Mouse (Mus musculus) lung, adult 2 months (tissue): ENCODE measurements around the gene Megf8. TPM values are rescaled to one million over a fixed set of nuclear protein-coding genes. Genes with fewer than 3 reads are reported as not detected.

Experiments used
- DNase-seq: peaks from one replicate; pipeline ENCODE4 v3.0.0; 2022
- H3K4me1 ChIP-seq: fragments of 200-500 bp; 2 replicates; pipeline ENCODE4 v1.6.1; 2011; ENCODE audit warnings: low read length; ENCODE audit not compliant: control insufficient read depth, insufficient read depth
- H3K4me3 ChIP-seq: fragments of 200-500 bp; replicated peaks from 2 replicates; pipeline ENCODE3; 2011; ENCODE audit warnings: low read depth, mild to moderate bottlenecking, control low read depth, low read length; ENCODE audit errors: extremely low read depth
- CTCF ChIP-seq: fragments of 200-500 bp; IDR thresholded peaks from 2 replicates; pipeline ENCODE4 v1.5.1; 2011; ENCODE audit warnings: mild to moderate bottlenecking, low read length, control low read depth; ENCODE audit not compliant: insufficient read depth
- POLR2A ChIP-seq: fragments of 200-500 bp; IDR thresholded peaks from 2 replicates; pipeline ENCODE4 v1.6.1; 2011; ENCODE audit warnings: low read depth, mild to moderate bottlenecking, control low read depth, low read length, borderline replicate concordance; ENCODE audit errors: extremely low read depth
- WGBS: fragments of 180-500 bp; shearing (Covaris S2); methylation state at CpG from one replicate; pipeline ENCODE4 v1.1.7; 2018; 5-methylcytosine and 5-hydroxymethylcytosine counted together
- polyA plus RNA-seq: library from polyadenylated mRNA; depleted of rRNA; stranded (reverse); fragments of >200 nt; gene quantifications from 2 replicates; pipeline ENCODE4 v1.2.3, GENCODE M21; 2012

Megf8 gene
- polyA plus RNA-seq, 1 experiment, result 46.8 TPM

DNA sequence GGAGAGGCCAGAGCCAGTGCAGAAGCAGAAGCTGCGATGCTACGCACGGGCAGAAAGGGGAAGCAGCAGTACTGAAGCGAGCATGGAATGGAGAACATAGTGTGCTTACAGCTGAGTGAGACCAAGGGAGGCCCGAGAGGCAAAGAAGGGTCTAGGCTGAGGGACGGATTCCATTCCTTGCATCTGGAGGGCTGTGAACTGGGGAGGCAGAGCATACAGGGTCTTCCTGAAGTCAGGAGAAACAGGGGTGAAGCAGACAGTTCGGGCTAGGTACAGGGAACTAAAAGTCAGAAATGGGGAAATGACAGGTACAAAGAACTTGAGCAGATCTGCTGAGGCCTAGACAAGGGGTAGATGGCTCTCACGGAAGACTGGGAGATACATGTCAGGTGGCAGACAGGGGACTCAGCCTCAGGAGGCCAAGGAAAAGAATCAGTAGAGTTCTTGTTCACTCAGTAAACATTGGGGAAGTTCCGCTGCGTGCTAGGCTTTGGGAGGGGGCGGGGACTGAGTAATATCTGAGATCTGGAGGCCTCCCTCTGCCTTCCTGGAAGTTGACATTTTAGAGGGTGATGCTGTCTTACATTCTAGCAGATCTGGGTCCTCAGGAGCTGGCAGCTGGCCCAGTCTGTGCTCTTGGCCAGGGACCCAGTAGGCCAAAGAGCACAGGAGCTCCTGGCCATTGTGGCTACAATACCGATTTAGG is 69.0 kb downstream of the Megf8 start:
- peaks cover 24% of the 10 kb centered on the region for H3K4me1 ChIP-seq
- H3K4me3 ChIP-seq, result no peak overlapping the region
- TF ChIP-seq CTCF (no peak), POLR2A (peak; percentile 31; the same call in 1 of the 2 replicates)
- 35% methylated on average over 12 of the region's 12 CpGs for WGBS
- DNase-seq, result peak; percentile 80

DNA sequence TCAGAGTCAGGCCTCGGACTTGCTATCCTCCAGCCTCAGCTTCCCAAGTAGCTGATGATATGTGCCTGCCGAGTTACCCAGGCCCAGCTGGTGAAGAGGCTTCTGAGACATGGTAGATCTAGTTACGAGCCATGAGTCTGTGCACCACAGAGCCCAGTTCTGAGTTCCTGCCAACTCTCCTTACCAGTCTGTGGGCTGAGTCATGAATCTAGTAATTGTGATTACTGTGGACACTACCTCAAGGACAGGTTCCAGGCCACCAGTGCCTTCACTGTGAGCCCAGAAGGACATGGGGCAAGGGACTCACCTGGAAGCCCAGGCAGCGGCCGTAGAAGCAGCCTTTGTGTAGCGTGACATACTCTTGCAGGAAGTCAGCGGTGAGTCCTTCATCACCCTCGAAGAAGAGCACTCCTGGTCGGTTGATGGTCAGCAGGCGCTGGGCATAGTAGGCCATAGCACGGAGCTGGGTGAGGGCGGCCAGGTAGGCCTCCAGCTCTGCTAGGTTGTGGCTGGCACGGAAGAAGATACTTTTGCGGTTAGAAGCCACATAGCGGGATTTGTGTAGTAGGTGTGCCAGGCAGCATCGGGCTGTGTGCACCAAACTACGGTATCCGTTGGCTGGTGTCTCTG is 71.0 kb downstream of the Megf8 start:
- no peak overlapping the region for H3K4me3 ChIP-seq
- WGBS, result 85% methylated on average over 18 of the region's 18 CpGs
- no peak for TF ChIP-seq CTCF
- TF ChIP-seq POLR2A, result no peak
- DNase-seq, result no peak
- peaks cover 26% of the 10 kb centered on the region for H3K4me1 ChIP-seq

DNA sequence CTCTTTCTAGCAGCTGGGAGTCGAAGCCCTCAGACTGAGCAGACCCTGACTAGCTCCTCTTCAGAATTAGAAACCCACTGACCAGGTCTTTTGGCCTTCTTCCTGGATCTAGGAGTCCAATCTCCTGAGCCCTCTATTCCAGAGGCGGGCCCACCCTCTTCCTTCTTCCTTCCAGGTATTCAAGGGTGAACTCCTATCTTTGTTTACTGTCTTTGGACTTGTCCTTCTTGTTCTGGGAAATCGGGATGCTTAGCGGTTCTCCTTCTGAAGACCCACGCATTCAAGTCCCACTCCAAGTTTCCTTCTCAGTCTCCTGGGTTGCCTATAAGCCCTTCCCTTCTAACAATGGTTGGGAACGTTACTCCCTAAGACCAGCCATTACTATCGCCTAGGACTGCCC is 72.0 kb downstream of the Megf8 start:
- TF ChIP-seq CTCF (no peak), POLR2A (no peak)
- DNase-seq, result no peak
- whole genome bisulfite sequencing, result 59% methylated on average over 7 of the region's 7 CpGs
- H3K4me1 ChIP-seq, result peaks cover 32% of the 10 kb centered on the region
- no peak overlapping the region for H3K4me3 ChIP-seq

DNA sequence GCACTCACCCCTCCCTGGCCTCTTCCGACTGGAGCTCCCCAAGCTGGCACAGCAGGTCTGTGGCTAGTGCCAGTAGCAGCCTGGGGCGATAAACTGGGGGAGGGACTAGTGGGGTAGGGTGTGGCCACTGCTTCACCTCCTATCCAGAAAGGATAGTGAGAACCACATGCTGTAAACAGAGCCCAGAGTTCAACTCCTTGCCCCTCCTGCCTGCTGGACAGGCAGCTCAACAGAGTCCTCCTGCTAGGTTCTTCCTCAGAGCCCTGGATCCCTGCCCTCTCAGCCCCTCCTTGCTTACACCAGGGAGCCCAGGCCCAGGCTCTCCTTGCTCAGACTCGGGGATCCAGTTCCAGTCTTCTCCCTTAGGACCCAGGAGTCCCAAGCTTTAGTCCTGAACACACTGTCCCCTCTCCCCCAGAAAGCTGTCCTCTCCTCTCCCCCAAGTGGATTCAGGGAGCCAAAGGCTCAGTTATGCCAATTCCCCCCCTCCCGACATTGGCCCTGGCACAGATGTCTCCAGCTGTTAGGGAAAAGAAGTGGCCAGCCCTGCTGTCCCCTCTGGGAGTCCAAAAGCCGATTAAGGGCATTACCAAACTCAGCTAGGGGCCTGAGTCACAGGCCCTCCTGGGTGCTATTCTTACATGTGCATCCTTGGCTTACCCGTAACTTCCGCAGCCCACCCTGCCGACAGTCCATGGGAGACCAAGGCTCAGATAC is 73.2 kb downstream of the Megf8 start:
- TF ChIP-seq POLR2A, result peak; percentile 46; the same call in 1 of the 2 replicates
- TF ChIP-seq CTCF, result no peak
- WGBS, result 34% methylated on average over 8 of the region's 8 CpGs
- peaks cover 36% of the 10 kb centered on the region for H3K4me1 ChIP-seq

DNA sequence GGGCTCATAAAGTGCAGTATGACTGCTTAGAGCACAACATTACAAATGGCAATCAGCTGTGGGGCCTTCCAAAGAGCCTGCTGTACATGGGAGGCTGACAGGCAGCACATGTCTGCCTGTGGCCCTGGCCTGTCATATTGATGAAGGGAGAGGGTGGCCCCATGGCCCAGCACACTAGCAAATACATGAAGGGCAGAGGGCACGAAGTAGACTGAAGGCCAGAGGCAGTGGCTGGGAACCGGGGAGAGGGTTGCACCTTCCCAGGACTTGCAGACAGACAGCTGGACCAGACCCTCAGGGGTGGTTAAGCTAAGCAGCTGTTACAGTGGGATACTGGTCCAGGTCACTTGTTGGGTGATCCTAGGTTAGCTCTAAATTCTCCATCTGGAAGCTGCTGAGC is 74.0 kb downstream of the Megf8 start:
- Histone ChIP-seq H3K4me1 (peaks cover 31% of the 10 kb centered on the region), H3K4me3 (no peak overlapping the region)
- no peak for TF ChIP-seq CTCF
- no peak for TF ChIP-seq POLR2A
- 78% methylated on average over 2 of the region's 2 CpGs for WGBS
- DNase-seq, result no peak

More for the DNA sequence above, 73.2 kb downstream of the Megf8 start:
- H3K4me3 ChIP-seq, result peak overlapping the region; percentile 4
- DNase-seq, result no peak

- no peak overlapping the region for H3K4me3 ChIP-seq
- 91% methylated on average over 2 of the region's 2 CpGs for WGBS
- TF ChIP-seq POLR2A (no peak), CTCF (no peak)
- no peak for DNase-seq
- peaks cover 30% of the 10 kb centered on the region for H3K4me1 ChIP-seq
These were observed 75.0 kb downstream of the Megf8 start for GRCm38 (mm10) chr7:25391856-25392453.

GRCm38 (mm10) chr7:25392851-25393250 is 75.9 kb downstream of the Megf8 start:
- Histone ChIP-seq H3K4me1 (peaks cover 30% of the 10 kb centered on the region), H3K4me3 (no peak overlapping the region)
- 77% methylated on average over 7 of the region's 7 CpGs for WGBS
- TF ChIP-seq CTCF (no peak), POLR2A (no peak)
- DNase-seq, result no peak

- no peak for DNase-seq
- no peak for TF ChIP-seq POLR2A
- TF ChIP-seq CTCF, result no peak
- no peak overlapping the region for H3K4me3 ChIP-seq
- peaks cover 27% of the 10 kb centered on the region for H3K4me1 ChIP-seq
- WGBS, result 59% methylated on average over 8 of the region's 8 CpGs
These were observed 76.7 kb downstream of the Megf8 start for GRCm38 (mm10) chr7:25393451-25394210.

- H3K4me3 ChIP-seq, result peak overlapping the region; percentile 86
- H3K4me1 ChIP-seq, result peaks cover 26% of the 10 kb centered on the region
- DNase-seq, result no peak
- TF ChIP-seq CTCF (no peak), POLR2A (no peak)
- 7% methylated on average over 7 of the region's 7 CpGs for WGBS
These were observed 77.8 kb downstream of the Megf8 start for GRCm38 (mm10) chr7:25394754-25395153.
